Mouse (Mus musculus) midbrain, embryonic 10.5 days (tissue): Measurements from ENCODE around the gene Nek4. TPM values are rescaled to one million over a fixed set of nuclear protein-coding genes. Genes with fewer than 3 reads are reported as not detected.

Experiments used
- DNase-seq: peaks from one replicate; pipeline ENCODE4 v3.0.0-alpha.2; 2017; ENCODE audit warnings: low spot score
- H3K27ac ChIP-seq: fragments of 300-500 bp; sonication (generic); replicated peaks from 2 replicates; pipeline ENCODE4 v1.5.1; 2016; ENCODE audit warnings: mild to moderate bottlenecking
- H3K27me3 ChIP-seq: fragments of 300-500 bp; sonication (generic); 2 replicates; pipeline ENCODE4 v1.6.1; 2016; ENCODE audit warnings: low read depth, mild to moderate bottlenecking; ENCODE audit not compliant: poor library complexity, severe bottlenecking
- H3K36me3 ChIP-seq: fragments of 300-500 bp; sonication (generic); 2 replicates; pipeline ENCODE4 v1.6.1; 2016; ENCODE audit warnings: mild to moderate bottlenecking, moderate library complexity
- H3K4me1 ChIP-seq: fragments of 300-500 bp; sonication (generic); 2 replicates; pipeline ENCODE4 v1.6.1; 2016
- H3K4me3 ChIP-seq: fragments of 300-500 bp; sonication (generic); 2 replicates; pipeline ENCODE4 v1.5.1; 2016; ENCODE audit warnings: mild to moderate bottlenecking, moderate library complexity
- H3K9me3 ChIP-seq: fragments of 300-500 bp; sonication (generic); replicated peaks from 2 replicates; pipeline ENCODE4 v1.6.1; 2016; ENCODE audit warnings: mild to moderate bottlenecking
- WGBS: fragments of 180-500 bp; shearing (Covaris S2); methylation state at CpG from one replicate; pipeline ENCODE4 v1.1.7; 2016; 5-methylcytosine and 5-hydroxymethylcytosine counted together
- polyA plus RNA-seq: library from polyadenylated mRNA; unstranded; fragments of >200 nt; fragmentation: Nextera tagmentation; extraction: Ambion mirVana; gene quantifications from 2 replicates; pipeline ENCODE4 v1.2.1, GENCODE M21; 2016

Gene Nek4
- polyA plus RNA-seq, 1 experiment from 2014 or later = 22.7 TPM

DNA sequence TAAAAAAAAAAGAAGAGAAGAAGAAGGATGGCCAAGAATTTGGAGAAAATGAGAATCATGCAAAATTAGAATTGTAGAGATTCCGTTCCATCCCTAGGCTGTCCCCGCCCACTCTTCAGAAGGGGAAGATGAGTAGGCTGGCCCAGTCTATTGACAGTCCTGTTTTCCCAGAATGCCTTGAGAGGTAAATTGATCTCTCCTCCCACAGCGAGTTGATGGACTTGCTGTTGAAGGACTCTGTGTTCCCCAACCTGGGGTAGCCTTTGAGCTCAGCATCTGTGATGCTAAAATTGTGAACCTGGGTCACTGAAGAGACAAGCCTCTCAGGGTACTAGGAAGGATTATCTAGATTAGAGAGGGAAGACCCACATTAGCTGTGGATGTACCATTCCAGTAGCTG, 25.7 kb upstream of the Nek4 start:
- H3K27me3 ChIP-seq = no peaks in the 10 kb centered on the region
- no peaks in the 10 kb centered on the region for H3K9me3 ChIP-seq
- peaks cover 14% of the 10 kb centered on the region for H3K4me1 ChIP-seq
- H3K36me3 ChIP-seq = no peaks in the 10 kb centered on the region
- H3K27ac ChIP-seq = no peak overlapping the region
- no peak overlapping the region for H3K4me3 ChIP-seq
- WGBS = 94% methylated on average over 3 of the region's 3 CpGs
- DNase-seq = no peak

DNA sequence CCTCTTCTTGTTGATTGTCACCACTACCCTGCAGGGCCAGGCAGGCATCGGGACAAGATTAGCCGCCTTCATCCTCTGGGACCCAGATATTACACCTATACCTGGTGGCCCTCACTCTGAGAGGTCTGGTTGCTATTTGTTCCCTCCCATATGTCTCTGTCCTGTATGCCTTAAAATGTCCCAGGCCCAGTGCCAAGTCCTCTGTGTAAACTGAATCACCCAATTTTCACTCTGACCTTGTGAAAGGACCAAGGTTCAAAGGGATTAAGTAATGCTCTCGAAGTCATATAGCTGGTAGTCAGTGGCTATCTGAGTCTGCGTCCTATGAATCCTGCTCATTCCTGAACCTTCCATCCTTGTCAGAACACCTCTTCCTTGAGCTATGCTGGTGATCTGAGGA, 20.8 kb upstream of the Nek4 start:
- H3K27ac ChIP-seq = no peak overlapping the region
- H3K4me3 ChIP-seq = no peak overlapping the region
- H3K4me1 ChIP-seq = no peaks in the 10 kb centered on the region
- 94% methylated on average over 4 of the region's 4 CpGs for WGBS
- no peak for DNase-seq
- H3K9me3 ChIP-seq = no peaks in the 10 kb centered on the region
- no peaks in the 10 kb centered on the region for H3K36me3 ChIP-seq
- H3K27me3 ChIP-seq = no peaks in the 10 kb centered on the region

DNA sequence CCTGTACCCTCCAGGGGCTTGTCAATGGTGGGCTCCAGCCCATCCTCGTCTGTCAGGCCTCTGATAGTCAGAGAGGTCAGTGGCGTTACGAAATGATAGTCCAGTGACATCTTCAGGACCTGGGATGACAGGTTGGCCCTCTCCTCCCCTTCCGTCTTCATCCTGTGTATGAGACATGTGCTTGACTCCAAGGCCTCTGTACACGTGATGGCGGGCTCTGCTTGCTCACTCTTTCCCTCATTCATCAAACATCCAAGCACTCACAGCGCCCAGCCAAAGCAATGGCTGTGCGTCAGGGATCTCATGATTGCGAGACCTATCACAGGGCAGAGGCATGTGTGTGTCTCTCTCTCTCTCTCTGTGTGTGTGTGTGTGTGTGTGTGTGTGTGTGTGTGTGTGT, 17.8 kb upstream of the Nek4 start:
- Histone ChIP-seq H3K4me3 (no peak overlapping the region), H3K27me3 (no peaks in the 10 kb centered on the region), H3K9me3 (no peaks in the 10 kb centered on the region), H3K4me1 (no peaks in the 10 kb centered on the region), H3K36me3 (no peaks in the 10 kb centered on the region), H3K27ac (no peak overlapping the region)
- 87% methylated on average over 9 of the region's 9 CpGs for WGBS
- no peak for DNase-seq

DNA sequence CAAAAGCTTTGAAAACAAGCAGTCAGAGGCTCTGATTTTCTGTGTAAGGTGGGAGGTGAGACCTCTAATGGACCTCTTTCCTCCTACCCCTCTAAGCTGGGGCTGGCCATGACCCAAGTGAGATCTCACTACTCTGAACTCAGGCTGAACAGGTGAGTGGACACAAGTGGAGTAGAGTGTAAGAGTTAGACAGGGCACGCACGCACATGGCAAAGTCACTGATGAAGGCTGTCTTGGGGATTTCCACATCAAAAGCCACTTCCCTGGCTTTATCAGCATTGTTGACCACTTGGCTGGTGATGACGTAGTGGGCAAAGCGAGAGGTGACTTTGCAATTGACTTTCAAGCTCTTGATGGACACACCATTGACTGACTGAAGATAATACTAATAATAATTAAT, 8.9 kb upstream of the Nek4 start:
- no peak overlapping the region for H3K27ac ChIP-seq
- 96% methylated on average over 4 of the region's 4 CpGs for WGBS
- no peak for DNase-seq
- H3K36me3 ChIP-seq = no peaks in the 10 kb centered on the region
- H3K4me1 ChIP-seq = no peaks in the 10 kb centered on the region
- no peaks in the 10 kb centered on the region for H3K9me3 ChIP-seq
- H3K27me3 ChIP-seq = no peaks in the 10 kb centered on the region
- no peak overlapping the region for H3K4me3 ChIP-seq

DNA sequence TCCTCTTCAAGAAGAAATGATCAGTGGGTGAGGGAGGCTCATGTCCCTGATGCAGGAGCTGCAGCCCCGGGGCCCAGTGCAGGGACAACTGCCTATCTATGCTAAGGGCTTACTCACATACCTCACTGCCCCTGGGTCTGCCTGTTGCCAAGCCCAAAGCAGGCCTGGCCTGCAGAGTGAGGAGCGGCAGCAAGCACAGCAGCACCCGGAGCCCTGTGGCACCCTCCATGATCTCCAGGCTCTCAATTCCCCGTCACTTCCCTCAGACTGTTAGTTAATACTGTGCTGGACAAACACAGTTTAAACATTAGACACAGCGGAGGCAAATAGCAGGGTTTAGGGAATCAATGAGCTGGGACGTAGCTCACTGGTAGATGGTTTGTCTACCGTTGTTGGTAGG, 8.1 kb upstream of the Nek4 start, which contains the start of gene Itih1:
Gene Itih1, minus strand, starts transcription at position 252 of the 400 bp plus-strand sequence.
- 89% methylated on average over 7 of the region's 7 CpGs for WGBS
- Histone ChIP-seq H3K4me3 (no peak within 1 kb of the TSS), H3K4me1 (no peaks in the 10 kb centered on the region), H3K9me3 (no peaks in the 10 kb centered on the region), H3K27ac (no peak within 1 kb of the TSS), H3K36me3 (no peaks in the 10 kb centered on the region), H3K27me3 (no peaks in the 10 kb centered on the region)
- DNase-seq = no peak

DNA sequence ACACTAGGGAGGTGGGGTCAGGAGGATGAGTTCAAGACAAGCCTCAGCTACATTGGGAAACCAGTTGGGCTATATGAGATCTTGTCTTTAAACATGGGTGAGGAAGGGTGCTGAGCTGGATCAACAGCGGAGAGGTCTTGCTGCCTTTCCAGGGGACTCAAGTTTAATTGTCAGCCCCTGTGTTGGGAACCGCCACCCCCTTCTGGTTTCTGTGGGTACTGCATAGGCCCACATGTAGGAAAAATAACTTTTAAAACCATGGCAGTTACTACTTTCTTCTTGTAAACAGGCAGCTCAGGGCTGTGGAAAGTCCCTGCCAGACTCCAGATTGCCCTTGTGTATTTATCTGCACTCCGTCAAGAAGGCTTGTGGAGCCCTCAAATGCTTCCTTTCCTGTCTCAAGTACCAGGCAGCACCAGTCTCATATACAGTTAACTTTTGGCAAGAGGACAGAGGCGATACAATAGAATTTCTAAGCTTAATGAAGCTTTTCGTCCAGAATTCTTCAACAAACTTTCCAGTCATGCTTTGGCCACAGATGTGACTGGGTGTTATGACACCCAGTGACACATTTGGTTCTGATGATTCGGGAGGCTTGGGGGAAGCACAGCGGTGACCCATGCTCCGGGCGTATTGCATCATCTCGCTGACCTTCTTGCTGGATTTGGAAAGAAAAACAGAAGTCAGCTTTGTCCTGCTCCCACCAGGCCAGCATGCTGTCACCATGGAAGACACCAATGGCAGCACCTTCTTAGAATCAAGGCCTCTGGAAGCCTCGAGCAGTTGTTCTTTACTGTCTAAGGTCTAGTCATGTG, 7.1 kb upstream of the Nek4 start:
- DNase-seq = peak; percentile 46
- H3K4me1 ChIP-seq = no peaks in the 10 kb centered on the region
- no peaks in the 10 kb centered on the region for H3K36me3 ChIP-seq
- no peaks in the 10 kb centered on the region for H3K27me3 ChIP-seq
- H3K27ac ChIP-seq = no peak overlapping the region
- WGBS = 73% methylated on average over 11 of the region's 11 CpGs
- no peak overlapping the region for H3K4me3 ChIP-seq
- no peaks in the 10 kb centered on the region for H3K9me3 ChIP-seq

DNA sequence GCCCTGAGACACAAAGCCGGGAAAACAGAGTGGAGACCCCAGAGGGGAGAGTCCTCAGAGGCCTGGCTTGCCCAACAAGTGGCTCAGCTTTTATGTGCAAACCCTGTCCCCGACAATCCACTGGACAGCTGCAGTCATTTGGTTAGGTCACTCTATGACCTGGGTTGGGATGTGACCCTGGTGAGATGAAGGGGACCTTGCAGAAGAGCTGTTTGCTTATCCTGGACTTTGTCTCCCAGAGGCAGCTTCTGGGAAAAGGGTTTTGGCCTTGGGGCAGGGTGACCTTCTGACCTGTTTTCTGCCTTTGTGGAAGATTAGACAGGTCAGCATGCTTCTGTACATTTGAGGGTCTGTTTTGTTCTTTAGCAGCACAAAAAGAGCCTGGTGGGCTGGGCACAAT, 6.4 kb upstream of the Nek4 start:
- no peaks in the 10 kb centered on the region for H3K27me3 ChIP-seq
- H3K27ac ChIP-seq = no peak overlapping the region
- no peaks in the 10 kb centered on the region for H3K9me3 ChIP-seq
- WGBS = 84% methylated on average over 2 of the region's 2 CpGs
- H3K4me1 ChIP-seq = no peaks in the 10 kb centered on the region
- no peaks in the 10 kb centered on the region for H3K36me3 ChIP-seq
- H3K4me3 ChIP-seq = no peak overlapping the region
- DNase-seq = no peak

DNA sequence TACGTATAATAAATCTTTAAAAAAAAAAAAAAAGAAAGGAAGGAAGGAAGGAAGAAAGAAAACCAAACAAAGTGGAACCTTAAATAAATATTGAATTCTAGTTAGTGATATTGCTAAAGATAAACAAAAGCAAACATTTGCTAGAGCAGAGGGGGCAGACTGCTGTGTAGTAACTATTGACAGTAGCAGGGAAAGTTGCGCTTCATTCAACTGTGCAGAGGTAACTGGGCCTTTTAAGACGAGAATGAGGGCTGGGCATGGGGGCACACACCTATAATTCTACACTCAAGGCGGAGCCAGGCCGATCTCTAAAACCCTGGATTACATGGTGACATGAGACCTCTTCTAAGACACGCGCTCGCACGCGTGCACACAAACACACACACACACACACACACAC, 1.2 kb upstream of the Nek4 start:
- WGBS = 93% methylated on average over 10 of the region's 10 CpGs
- H3K4me1 ChIP-seq = peaks cover 15% of the 10 kb centered on the region
- peaks cover 9% of the 10 kb centered on the region for H3K36me3 ChIP-seq
- no peaks in the 10 kb centered on the region for H3K27me3 ChIP-seq
- no peak overlapping the region for H3K4me3 ChIP-seq
- no peaks in the 10 kb centered on the region for H3K9me3 ChIP-seq
- no peak overlapping the region for H3K27ac ChIP-seq
- DNase-seq = no peak

DNA sequence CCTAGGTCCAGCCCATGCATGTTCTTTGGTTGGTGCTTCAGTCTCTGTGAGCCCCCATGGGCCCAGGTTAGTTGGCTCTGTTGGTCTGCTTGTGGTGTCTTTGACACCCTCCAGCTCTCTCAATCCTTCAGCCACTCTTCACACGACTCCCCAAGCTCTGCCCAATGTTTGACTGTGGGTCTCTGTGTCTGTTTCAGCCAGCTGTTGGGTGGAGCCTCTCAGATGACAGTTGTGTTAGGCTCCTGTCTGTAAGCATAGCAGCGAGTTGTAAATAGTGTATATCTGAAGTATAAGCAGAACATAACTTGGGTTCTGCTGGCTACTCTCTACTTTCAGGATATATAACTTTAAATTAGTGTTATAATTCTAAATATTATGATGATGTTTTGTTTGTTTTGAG, 7.3 kb downstream of the Nek4 start:
- H3K27ac ChIP-seq = no peak overlapping the region
- DNase-seq = no peak
- peaks cover 63% of the 10 kb centered on the region for H3K36me3 ChIP-seq
- H3K4me1 ChIP-seq = no peaks in the 10 kb centered on the region
- no peak overlapping the region for H3K4me3 ChIP-seq
- WGBS = 89% methylated on average over 2 of the region's 2 CpGs
- no peaks in the 10 kb centered on the region for H3K27me3 ChIP-seq
- H3K9me3 ChIP-seq = no peaks in the 10 kb centered on the region

DNA sequence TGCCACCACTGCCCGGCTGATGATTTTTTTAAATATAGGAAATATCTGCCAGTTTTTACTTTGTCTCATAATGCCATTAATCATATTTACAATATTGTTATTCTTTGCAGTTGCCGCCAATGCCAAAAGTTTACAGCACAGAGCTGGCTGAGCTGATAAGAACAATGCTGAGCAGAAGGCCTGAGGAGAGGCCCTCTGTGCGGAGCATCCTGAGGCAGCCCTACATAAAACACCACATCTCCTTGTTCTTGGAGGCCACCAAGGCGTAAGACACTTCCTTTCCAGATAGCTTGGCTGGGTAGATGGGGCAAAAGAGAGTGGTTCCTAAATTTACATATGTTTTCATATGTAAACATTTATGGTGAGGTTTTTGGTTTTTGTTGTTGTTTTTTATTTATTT, 7.9 kb downstream of the Nek4 start:
- DNase-seq = no peak
- H3K9me3 ChIP-seq = no peaks in the 10 kb centered on the region
- H3K4me1 ChIP-seq = no peaks in the 10 kb centered on the region
- WGBS = 92% methylated on average over 4 of the region's 4 CpGs
- H3K4me3 ChIP-seq = no peak overlapping the region
- H3K27ac ChIP-seq = no peak overlapping the region
- peaks cover 61% of the 10 kb centered on the region for H3K36me3 ChIP-seq
- H3K27me3 ChIP-seq = no peaks in the 10 kb centered on the region

DNA sequence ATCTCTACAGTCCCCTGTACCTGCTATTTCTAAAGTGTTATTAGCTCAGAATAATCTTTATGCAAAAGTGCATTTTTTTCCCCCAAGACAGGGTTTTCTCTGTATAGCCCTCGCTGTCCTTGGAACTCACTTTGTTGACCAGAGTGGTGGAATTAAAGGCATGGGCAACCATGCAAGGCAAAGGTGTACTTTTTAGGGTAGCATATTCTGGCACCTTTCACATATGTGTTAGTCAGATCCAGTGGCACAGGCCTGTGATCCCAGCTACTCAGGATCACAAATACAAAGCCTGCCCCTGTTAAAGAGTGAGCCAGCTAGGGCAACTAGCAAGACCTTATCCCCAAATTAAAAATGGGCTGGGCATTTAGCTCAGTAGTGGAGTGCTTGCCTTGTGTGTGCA, 9.2 kb downstream of the Nek4 start:
- 84% methylated on average over 1 of the region's 1 CpGs for WGBS
- DNase-seq = no peak
- Histone ChIP-seq H3K4me3 (no peak overlapping the region), H3K27me3 (no peaks in the 10 kb centered on the region), H3K9me3 (no peaks in the 10 kb centered on the region), H3K4me1 (no peaks in the 10 kb centered on the region), H3K27ac (no peak overlapping the region), H3K36me3 (peaks cover 65% of the 10 kb centered on the region)

DNA sequence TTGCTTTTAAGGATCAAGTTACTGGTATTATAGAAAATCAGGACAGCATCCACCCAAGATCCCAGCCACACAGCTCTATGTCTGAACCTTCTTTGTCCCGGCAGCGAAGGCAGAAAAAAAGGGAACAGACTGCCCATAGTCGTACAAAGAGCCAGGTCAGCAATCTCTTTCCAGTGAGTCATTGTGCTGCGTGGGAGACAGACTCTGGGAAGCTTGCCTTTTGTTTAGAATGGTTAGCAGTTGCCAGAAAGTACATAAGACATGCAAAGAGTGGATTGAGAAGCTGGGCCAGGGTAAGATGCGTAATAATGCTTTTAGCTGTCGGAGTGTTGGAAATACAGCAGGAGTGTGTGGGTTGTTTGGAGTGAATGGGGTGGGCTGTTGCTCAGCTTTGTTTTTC, 23.0 kb downstream of the Nek4 start:
- Histone ChIP-seq H3K4me1 (no peaks in the 10 kb centered on the region), H3K4me3 (no peak overlapping the region), H3K27me3 (no peaks in the 10 kb centered on the region), H3K27ac (peak overlapping the region; percentile 42; the same call in 1 of the 2 replicates), H3K36me3 (peaks cover 52% of the 10 kb centered on the region), H3K9me3 (no peaks in the 10 kb centered on the region)
- 78% methylated on average over 6 of the region's 6 CpGs for WGBS
- DNase-seq = no peak

DNA sequence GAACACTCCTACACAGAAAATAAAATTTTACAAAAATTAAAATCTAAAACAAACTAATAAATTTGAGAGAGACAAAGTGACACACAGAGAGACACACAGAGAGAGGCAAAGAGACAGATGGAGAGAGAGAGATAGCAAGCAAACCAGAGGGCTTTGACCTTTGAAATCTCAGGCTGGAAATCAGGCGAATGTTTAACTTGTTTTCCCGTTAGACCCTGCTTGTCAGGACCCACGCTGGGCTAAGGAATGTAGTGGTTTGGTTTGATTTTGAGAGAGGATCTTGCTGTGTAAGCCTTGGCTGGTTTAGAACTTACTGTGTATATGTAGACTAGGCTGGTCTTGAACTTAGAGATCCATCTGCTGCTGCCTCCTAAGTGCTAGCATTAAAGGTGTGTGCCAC, 25.0 kb downstream of the Nek4 start:
- no peaks in the 10 kb centered on the region for H3K27me3 ChIP-seq
- DNase-seq = no peak
- 85% methylated on average over 3 of the region's 3 CpGs for WGBS
- H3K9me3 ChIP-seq = no peaks in the 10 kb centered on the region
- H3K4me3 ChIP-seq = no peak overlapping the region
- H3K27ac ChIP-seq = no peak overlapping the region
- no peaks in the 10 kb centered on the region for H3K4me1 ChIP-seq
- H3K36me3 ChIP-seq = peaks cover 50% of the 10 kb centered on the region

DNA sequence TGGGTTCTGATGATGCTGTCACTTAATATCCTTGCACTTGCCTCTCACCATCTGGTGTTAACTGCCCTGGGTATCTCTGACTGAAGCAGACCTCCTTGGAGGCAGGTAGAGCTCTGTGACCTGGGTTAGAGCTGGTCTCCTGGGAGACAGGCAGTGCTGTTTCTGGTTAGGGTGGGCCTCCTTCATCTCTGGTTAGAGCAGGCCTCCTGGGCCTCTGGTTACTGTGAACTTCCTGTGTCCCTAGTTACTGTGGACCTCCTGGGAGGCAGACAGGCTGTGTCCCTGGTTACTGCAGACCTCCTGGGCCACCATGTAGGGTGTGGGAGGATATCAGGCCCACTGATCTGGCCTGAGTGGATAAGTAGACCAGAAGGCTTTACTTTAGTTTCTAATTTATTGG, 45.2 kb downstream of the Nek4 start:
- Histone ChIP-seq H3K27ac (no peak overlapping the region), H3K27me3 (no peaks in the 10 kb centered on the region), H3K9me3 (no peaks in the 10 kb centered on the region), H3K36me3 (peaks cover 24% of the 10 kb centered on the region), H3K4me1 (peaks cover 10% of the 10 kb centered on the region), H3K4me3 (no peak overlapping the region)
- DNase-seq = no peak
